Mouse (Mus musculus) kidney, postnatal 0 days (tissue): ENCODE data around the gene Podnl1. TPM values are rescaled to one million over a fixed set of nuclear protein-coding genes. Genes with fewer than 3 reads are reported as not detected.

Experiments used
- ATAC-seq: fragments of 200-750 bp; cut with Nextera tagmentation; replicated peaks from 2 replicates; pipeline ENCODE4 v1.8.0; 2017; ENCODE audit warnings: low read depth, moderate number of reproducible peaks, moderate TSS enrichment, moderate library complexity; ENCODE audit not compliant: low FRiP score
- DNase-seq: peaks from one replicate; pipeline ENCODE4 v3.0.0-alpha.2; 2016; ENCODE audit warnings: low spot score
- H3K27ac ChIP-seq: fragments of 300-500 bp; sonication (generic); 2 replicates; pipeline ENCODE4 v1.5.1; 2014; ENCODE audit warnings: mild to moderate bottlenecking
- H3K27me3 ChIP-seq: fragments of 300-500 bp; sonication (generic); 2 replicates; pipeline ENCODE4 v1.6.1; 2014; ENCODE audit warnings: low read length, mixed read lengths; ENCODE audit not compliant: insufficient read depth
- H3K36me3 ChIP-seq: fragments of 300-500 bp; sonication (generic); 2 replicates; pipeline ENCODE4 v1.6.1; 2014; ENCODE audit warnings: low read length, mixed read lengths; ENCODE audit not compliant: insufficient read depth
- H3K4me1 ChIP-seq: fragments of 300-500 bp; sonication (generic); replicated peaks from 2 replicates; pipeline ENCODE4 v1.6.1; 2014; ENCODE audit warnings: antibody characterized with exemption, low read length, mixed read lengths; ENCODE audit not compliant: insufficient read depth
- H3K4me2 ChIP-seq: fragments of 300-500 bp; sonication (generic); 2 replicates; pipeline ENCODE4 v1.6.1; 2014; ENCODE audit warnings: mild to moderate bottlenecking, low read length, moderate library complexity, mixed read lengths
- H3K4me3 ChIP-seq: fragments of 300-500 bp; sonication (generic); replicated peaks from 2 replicates; pipeline ENCODE4 v1.5.1; 2014; ENCODE audit warnings: low read depth, low read length
- H3K9ac ChIP-seq: fragments of 300-500 bp; sonication (generic); 2 replicates; pipeline ENCODE4 v1.6.1; 2014; ENCODE audit warnings: low read depth, low read length
- H3K9me3 ChIP-seq: fragments of 300-500 bp; sonication (generic); replicated peaks from 2 replicates; pipeline ENCODE4 v1.6.1; 2016; ENCODE audit warnings: low read length, inconsistent platforms, mixed read lengths
- CTCF ChIP-seq: IDR thresholded peaks from 2 replicates; pipeline ENCODE4 v1.5.1; 2016; ENCODE audit warnings: antibody characterized with exemption, low read depth, mild to moderate bottlenecking, moderate library complexity
- WGBS: fragments of 180-500 bp; shearing (Covaris S2); extraction: QIAGEN DNeasy Blood & Tissue Kit; methylation state at CpG from one replicate; pipeline ENCODE4 v1.1.7; 2014; 5-methylcytosine and 5-hydroxymethylcytosine counted together
- polyA plus RNA-seq: library from polyadenylated mRNA; unstranded; fragments of >200 nt; fragmentation: Nextera tagmentation; extraction: Ambion mirVana; gene quantifications from 2 replicates; pipeline ENCODE4 v1.2.1, GENCODE M21; 2015

Gene Podnl1
- polyA plus RNA-seq, 1 experiment from 2014 or later = 0.14 TPM

GRCm38 (mm10) chr8:84122151-84122550 is 3.6 kb upstream of the Podnl1 start:
- H3K4me2 ChIP-seq = no peak overlapping the region
- H3K4me1 ChIP-seq = no peaks in the 10 kb centered on the region
- ATAC-seq (no peak), DNase-seq (no peak)
- 77% methylated on average over 3 of the region's 3 CpGs for WGBS
- H3K36me3 ChIP-seq = no peaks in the 10 kb centered on the region
- H3K4me3 ChIP-seq = no peak overlapping the region
- no peaks in the 10 kb centered on the region for H3K9me3 ChIP-seq
- TF ChIP-seq CTCF = no peak
- no peak overlapping the region for H3K9ac ChIP-seq
- no peak overlapping the region for H3K27ac ChIP-seq
- H3K27me3 ChIP-seq = no peaks in the 10 kb centered on the region

- Histone ChIP-seq H3K27me3 (no peaks in the 10 kb centered on the region), H3K9me3 (no peaks in the 10 kb centered on the region), H3K9ac (no peak overlapping the region), H3K4me3 (no peak overlapping the region), H3K4me2 (no peak overlapping the region), H3K27ac (no peak overlapping the region), H3K36me3 (no peaks in the 10 kb centered on the region), H3K4me1 (no peaks in the 10 kb centered on the region)
- ATAC-seq (no peak), DNase-seq (no peak)
- 60% methylated on average over 2 of the region's 2 CpGs for WGBS
- no peak for TF ChIP-seq CTCF
These were observed 953 bp downstream of the Podnl1 start for GRCm38 (mm10) chr8:84126742-84127141.

GRCm38 (mm10) chr8:84127202-84127901 is 1.6 kb downstream of the Podnl1 start:
- Histone ChIP-seq H3K9ac (no peak overlapping the region), H3K4me1 (no peaks in the 10 kb centered on the region), H3K27ac (no peak overlapping the region), H3K36me3 (no peaks in the 10 kb centered on the region; the same call in 1 of the 2 replicates), H3K4me2 (no peak overlapping the region), H3K27me3 (no peaks in the 10 kb centered on the region), H3K9me3 (no peaks in the 10 kb centered on the region), H3K4me3 (no peak overlapping the region)
- TF ChIP-seq CTCF = no peak
- DNase-seq (no peak), ATAC-seq (no peak)
- 58% methylated on average over 17 of the region's 17 CpGs for whole genome bisulfite sequencing

GRCm38 (mm10) chr8:84128277-84128676 is 2.5 kb downstream of the Podnl1 start:
- Histone ChIP-seq H3K9ac (no peak overlapping the region), H3K27me3 (no peaks in the 10 kb centered on the region), H3K4me3 (no peak overlapping the region), H3K9me3 (no peaks in the 10 kb centered on the region), H3K27ac (no peak overlapping the region), H3K36me3 (peaks cover 9% of the 10 kb centered on the region; the same call in 1 of the 2 replicates), H3K4me1 (no peaks in the 10 kb centered on the region), H3K4me2 (no peak overlapping the region)
- peak; percentile 33; the same call in 1 of the 2 replicates for TF ChIP-seq CTCF
- DNase-seq (peak; percentile 9), ATAC-seq (no peak)
- WGBS = 51% methylated on average over 8 of the region's 8 CpGs

- no peaks in the 10 kb centered on the region for H3K9me3 ChIP-seq
- 42% methylated on average over 30 of the region's 30 CpGs for WGBS
- H3K4me2 ChIP-seq = no peak overlapping the region
- no peak for DNase-seq
- no peaks in the 10 kb centered on the region for H3K4me1 ChIP-seq
- no peak for TF ChIP-seq CTCF
- peaks cover 33% of the 10 kb centered on the region; the same call in 1 of the 2 replicates for H3K36me3 ChIP-seq
- no peaks in the 10 kb centered on the region for H3K27me3 ChIP-seq
- H3K4me3 ChIP-seq = no peak overlapping the region
- no peak; the same call in 1 of the 2 replicates for ATAC-seq
- no peak overlapping the region for H3K27ac ChIP-seq
- no peak overlapping the region for H3K9ac ChIP-seq
These were observed 5.0 kb downstream of the Podnl1 start for GRCm38 (mm10) chr8:84130806-84131205.

GRCm38 (mm10) chr8:84132225-84132624 is 6.4 kb downstream of the Podnl1 start:
- WGBS = 84% methylated on average over 8 of the region's 8 CpGs
- no peaks in the 10 kb centered on the region for H3K4me1 ChIP-seq
- H3K4me3 ChIP-seq = no peak overlapping the region
- H3K27me3 ChIP-seq = no peaks in the 10 kb centered on the region
- ATAC-seq = no peak
- H3K4me2 ChIP-seq = no peak overlapping the region
- DNase-seq = no peak
- no peak for TF ChIP-seq CTCF
- peaks cover 47% of the 10 kb centered on the region for H3K36me3 ChIP-seq
- no peaks in the 10 kb centered on the region for H3K9me3 ChIP-seq
- H3K27ac ChIP-seq = no peak overlapping the region
- H3K9ac ChIP-seq = no peak overlapping the region

- no peak for TF ChIP-seq CTCF
- Histone ChIP-seq H3K9ac (no peak overlapping the region), H3K27ac (no peak overlapping the region), H3K27me3 (no peaks in the 10 kb centered on the region), H3K4me3 (no peak overlapping the region), H3K4me2 (no peak overlapping the region), H3K9me3 (no peaks in the 10 kb centered on the region), H3K4me1 (no peaks in the 10 kb centered on the region), H3K36me3 (peaks cover 89% of the 10 kb centered on the region)
- ATAC-seq (no peak), DNase-seq (no peak)
- 94% methylated on average over 3 of the region's 3 CpGs for WGBS
These were observed 12.1 kb downstream of the Podnl1 start for GRCm38 (mm10) chr8:84137848-84138247.
